Mouse (Mus musculus): ENCODE results near the gene Pomt2. TPM values are rescaled to one million over a fixed set of nuclear protein-coding genes. Genes with fewer than 3 reads are reported as not detected.

The Pomt2 gene
- total RNA-seq (2021) = 1 to 10 TPM; 8.5 to 9.4 TPM
- long read RNA-seq, experiment 1, full-length matches to known transcripts = 8 of 9 reads
- long read RNA-seq, experiment 1, partial matches to known transcripts = 0 of 9 reads
- long read RNA-seq, experiment 1, other reads (novel, unspliced or antisense) = 1 of 9 reads
- long read RNA-seq, experiment 2, full-length matches to known transcripts = 6 of 8 reads
- long read RNA-seq, experiment 2, partial matches to known transcripts = 1 of 8 reads
- long read RNA-seq, experiment 2, other reads (novel, unspliced or antisense) = 1 of 8 reads

- peak; percentile 92 to 98 for DNase-seq
These were observed at the start of gene Pomt2 for GRCm38 (mm10) chr12:87147395-87148089. Gene Pomt2, minus strand, starts transcription at chr12:87147968.

DNA sequence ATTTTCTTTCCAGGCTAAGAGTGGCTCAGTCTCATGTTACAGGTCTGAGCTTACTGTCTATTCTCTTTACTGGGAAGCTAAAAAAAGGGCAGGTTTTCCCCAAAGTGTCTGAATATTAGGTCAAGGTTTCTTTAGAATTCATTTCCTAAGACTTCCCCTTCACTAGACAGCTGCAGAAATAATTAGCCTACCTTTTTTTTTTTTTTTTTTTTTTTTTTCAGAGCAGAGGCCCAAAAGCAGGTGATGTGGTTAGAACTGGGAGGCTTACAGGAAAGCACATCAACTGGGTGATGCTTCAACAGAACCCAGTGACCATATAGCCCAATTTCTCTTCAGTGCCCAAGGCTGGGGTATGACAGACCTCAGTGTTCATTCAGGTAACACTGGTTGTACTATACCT is 48.5 kb upstream of the Pomt2 start:
- DNase-seq = no peak

- DNase-seq = no peak
These were observed 47.3 kb upstream of the Pomt2 start for GRCm38 (mm10) chr12:87195069-87195468.

DNA sequence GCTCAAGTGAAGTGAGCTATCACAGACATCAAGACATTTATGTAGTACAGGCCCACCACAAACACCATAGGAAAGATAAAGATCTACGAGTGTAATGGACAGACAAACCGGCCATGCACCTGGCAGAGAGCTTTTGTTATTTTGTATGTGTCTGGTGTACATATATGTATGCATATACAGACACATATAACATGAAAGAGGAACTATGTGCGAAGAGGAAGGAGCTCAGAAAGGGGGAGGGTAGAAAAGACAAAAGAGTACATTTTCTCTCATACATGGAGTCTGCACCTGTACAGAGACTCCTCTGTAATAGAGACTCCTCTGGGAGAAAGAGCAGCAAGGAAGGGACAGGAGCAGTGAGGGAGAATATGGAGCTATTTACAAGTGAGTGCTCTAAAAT is 45.2 kb upstream of the Pomt2 start:
- DNase-seq = no peak

DNA sequence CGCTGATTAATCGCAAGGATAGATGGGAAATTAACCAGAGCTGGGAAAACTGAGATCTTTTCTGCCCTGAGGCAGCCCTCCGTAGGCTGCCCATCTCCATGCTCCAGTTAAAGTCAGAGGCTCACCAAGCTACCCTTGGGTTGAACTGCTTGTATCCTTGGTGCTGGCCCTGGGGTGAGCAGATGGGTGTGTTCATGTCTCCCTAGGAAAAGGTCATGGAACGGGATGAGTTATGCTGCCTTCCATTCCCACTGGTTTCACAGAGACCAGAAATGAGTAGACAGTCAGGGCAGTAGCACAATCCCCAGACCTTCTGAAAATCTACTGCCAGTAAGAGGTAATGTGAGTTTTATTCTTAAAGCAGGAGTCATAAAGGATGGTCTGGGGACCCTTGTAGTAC is 29.9 kb upstream of the Pomt2 start:
- no peak for DNase-seq

- DNase-seq = no peak
These were observed 27.6 kb upstream of the Pomt2 start for GRCm38 (mm10) chr12:87175194-87175946.

GRCm38 (mm10) chr12:87160815-87161214 is 13.0 kb upstream of the Pomt2 start:
- no peak for DNase-seq

GRCm38 (mm10) chr12:87160310-87160709 is 12.5 kb upstream of the Pomt2 start:
- no peak for DNase-seq

GRCm38 (mm10) chr12:87158099-87158498 is 10.3 kb upstream of the Pomt2 start:
- DNase-seq = no peak

- no peak for DNase-seq
These were observed 9.6 kb upstream of the Pomt2 start for GRCm38 (mm10) chr12:87157361-87157760.

GRCm38 (mm10) chr12:87154448-87154847 is 6.7 kb upstream of the Pomt2 start:
- peak in 1 of 2 experiments; percentile 9 for DNase-seq

- no peak for DNase-seq
These were observed 1.7 kb upstream of the Pomt2 start for GRCm38 (mm10) chr12:87149471-87149870.

DNA sequence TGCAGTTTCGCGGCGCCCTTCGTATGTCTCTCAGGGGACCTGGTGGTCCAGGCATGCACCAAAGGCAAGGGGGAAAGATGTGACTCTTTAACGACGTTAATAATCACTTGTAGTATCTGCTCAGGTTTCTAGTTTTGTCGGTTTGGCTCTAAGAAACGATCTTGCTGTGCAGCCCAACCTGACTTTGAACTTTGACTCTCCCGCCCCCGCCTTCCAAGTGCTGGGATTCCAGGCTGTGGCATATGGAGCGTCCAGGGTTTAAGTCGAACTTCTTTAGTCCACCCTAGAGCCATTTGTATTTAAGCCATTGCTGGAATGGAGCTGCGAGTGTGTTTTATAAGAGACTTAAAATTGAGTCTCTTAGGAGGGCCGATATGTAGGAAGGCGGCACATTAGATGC is 368 bp upstream of the Pomt2 start:
- DNase-seq = no peak

DNA sequence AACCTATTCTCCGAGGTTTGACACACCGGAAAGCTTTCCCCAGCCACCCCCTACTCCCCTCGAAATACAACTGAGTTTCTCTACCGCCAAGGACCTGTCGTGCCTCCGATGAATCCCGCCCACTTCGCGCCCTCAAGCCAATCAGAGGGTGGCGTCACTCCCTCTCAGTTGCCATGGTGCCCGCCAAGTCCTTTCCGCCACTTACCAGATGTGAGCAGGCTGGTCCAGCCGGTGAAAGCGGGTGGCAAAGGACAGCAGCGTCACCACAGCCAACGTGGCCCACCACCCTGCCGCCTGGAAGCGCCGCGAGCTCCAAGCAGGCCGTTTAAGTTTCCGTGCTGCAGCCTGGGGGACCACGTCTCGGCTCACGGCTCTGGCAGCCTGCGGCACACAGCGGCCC is 802 bp downstream of the Pomt2 start, which contains the start of gene Gstz1:
Gstz1 (plus strand) TSS at position 200 of the 400 bp plus-strand sequence.
- DNase-seq = peak; percentile 88 to 91

DNA sequence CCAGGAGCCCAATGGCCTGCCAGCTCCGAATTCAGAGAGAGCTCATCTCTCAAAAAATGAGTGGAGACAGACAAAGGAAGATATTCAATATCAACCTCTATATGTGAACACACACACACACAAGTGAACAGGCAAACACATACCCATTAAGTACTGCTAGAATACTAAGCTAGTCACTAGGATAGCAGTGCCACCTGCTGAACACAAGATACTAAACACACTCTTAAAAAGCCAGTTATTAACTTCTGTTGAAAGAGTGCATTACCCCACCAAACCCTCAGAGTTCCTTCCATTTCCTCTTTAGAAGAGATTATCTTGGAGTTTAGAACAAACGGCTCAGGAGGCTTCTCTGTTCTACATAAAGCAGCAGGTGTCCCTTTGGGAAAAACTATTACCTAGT is 5.6 kb downstream of the Pomt2 start:
- no peak for DNase-seq

DNA sequence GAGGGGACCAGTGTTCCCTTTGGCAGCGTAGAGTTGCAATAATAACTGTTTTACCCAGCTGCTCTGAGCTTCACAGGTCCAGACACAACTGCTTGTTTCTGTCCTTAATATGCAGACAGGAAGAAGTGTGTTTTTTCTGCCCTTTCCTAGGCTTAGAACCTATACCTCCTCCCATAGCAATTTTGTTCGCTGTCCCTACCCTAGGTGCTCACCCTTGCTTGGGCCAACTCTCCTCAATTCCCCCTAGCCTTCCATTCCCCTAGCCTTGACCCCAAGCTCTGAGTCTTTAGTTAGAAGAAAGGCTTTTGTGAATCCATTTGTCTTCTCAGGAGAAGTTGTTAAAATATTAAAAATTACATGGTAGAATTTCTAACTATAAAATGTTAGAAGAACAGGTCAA is 9.0 kb downstream of the Pomt2 start:
- no peak for DNase-seq

- DNase-seq = no peak
These were observed 9.4 kb downstream of the Pomt2 start for GRCm38 (mm10) chr12:87138342-87138701.

GRCm38 (mm10) chr12:87137439-87138341 is 10.1 kb downstream of the Pomt2 start:
- no peak for DNase-seq

DNA sequence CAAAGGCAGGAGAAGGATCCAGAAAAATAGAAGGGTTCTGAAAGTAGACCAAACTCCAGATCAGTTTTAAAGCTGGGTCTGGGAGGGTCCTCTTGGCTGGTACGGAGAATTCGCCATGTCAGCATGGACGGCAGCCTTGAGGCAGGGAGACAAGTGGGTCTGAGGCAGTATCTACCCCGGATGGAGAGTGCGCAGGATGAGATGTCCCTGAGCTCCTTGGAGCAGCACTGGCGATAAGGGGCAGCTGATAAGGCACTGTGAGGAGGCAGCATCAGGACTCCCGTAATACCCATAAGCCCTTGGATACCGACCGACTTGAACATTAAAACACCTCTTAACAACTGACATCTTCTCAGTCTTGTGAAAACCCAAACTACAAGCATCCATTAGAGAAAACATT is 15.0 kb downstream of the Pomt2 start:
- no peak for DNase-seq

GRCm38 (mm10) chr12:87132210-87132609 is 15.6 kb downstream of the Pomt2 start:
- no peak for DNase-seq

DNA sequence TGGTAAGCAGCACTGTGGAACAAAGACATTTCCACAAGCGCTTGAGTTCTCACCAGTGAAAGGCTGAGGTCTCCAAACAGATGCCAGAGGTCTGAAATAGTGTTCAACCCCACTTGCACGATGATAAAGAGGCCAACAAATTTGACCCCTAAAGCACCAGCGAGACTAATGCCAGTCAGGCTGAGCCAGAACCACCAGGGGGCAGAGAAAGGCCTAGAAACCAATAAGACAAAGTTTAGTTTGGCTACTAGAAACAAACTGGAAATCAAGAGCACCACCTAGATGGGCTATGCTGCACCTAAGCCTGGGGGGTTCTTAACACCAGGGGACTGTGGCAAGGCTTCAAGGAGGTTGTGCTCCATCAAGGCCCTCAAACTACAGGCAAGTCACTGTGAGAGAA is 16.1 kb downstream of the Pomt2 start:
- DNase-seq = peak in 1 of 2 experiments; percentile 32

GRCm38 (mm10) chr12:87131181-87131580 is 16.6 kb downstream of the Pomt2 start:
- DNase-seq = no peak

Data from heart, adult 18-20 months (tissue).